Mouse (Mus musculus) cortical plate, adult 2 months (tissue): ENCODE measurements around the gene Tbc1d14.

Experiments
- CTCF ChIP-seq: fragments of 200-500 bp; IDR thresholded peaks from 2 replicates; pipeline ENCODE4 v1.5.1; 2011; ENCODE audit warnings: mild to moderate bottlenecking, control low read depth, low read length; ENCODE audit not compliant: insufficient read depth; ENCODE audit errors: extremely low read depth
- POLR2A ChIP-seq: fragments of 200-500 bp; IDR thresholded peaks from 2 replicates; pipeline ENCODE4 v1.6.1; 2011; ENCODE audit warnings: mild to moderate bottlenecking, low read length, control low read depth; ENCODE audit not compliant: insufficient read depth; ENCODE audit errors: extremely low read depth

- TF ChIP-seq CTCF (no peak), POLR2A (no peak)
These were observed 4.6 kb upstream of the Tbc1d14 start for GRCm38 (mm10) chr5:36597653-36598052.
